Mouse (Mus musculus): ENCODE results near the gene Rc3h2. TPM values are rescaled to one million over a fixed set of nuclear protein-coding genes. Genes with fewer than 3 reads are reported as not detected.
A peak's percentile ranks its signal among the peaks of the same experiment; 100 is the strongest.

The Rc3h2 gene
- polyA plus RNA-seq, 1 experiment from 2014 or later = 12.1 TPM

GRCm38 (mm10) chr2:37395539-37395938, 27.2 kb downstream of the Rc3h2 start:
- Histone ChIP-seq H3K9me3 (no peaks in the 10 kb centered on the region), H3K4me2 (replicated peaks) (no peak overlapping the region), H3K36me3 (peaks cover 10% of the 10 kb centered on the region), H3K27me3 (replicated peaks) (no peaks in the 10 kb centered on the region), H3K4me3 (replicated peaks) (no peak overlapping the region), H3K4me1 (replicated peaks) (no peaks in the 10 kb centered on the region), H3K9ac (no peak overlapping the region), H3K27ac (no peak overlapping the region)
- WGBS = 65% methylated on average over 1 of the region's 1 CpGs
- ATAC-seq = no peak

- Histone ChIP-seq H3K9me3 (no peaks in the 10 kb centered on the region), H3K27me3 (replicated peaks) (no peaks in the 10 kb centered on the region), H3K4me1 (replicated peaks) (no peaks in the 10 kb centered on the region), H3K4me3 (replicated peaks) (no peak overlapping the region), H3K27ac (no peak overlapping the region), H3K36me3 (peaks cover 9% of the 10 kb centered on the region; the same call in 1 of the 2 replicates), H3K4me2 (replicated peaks) (no peak overlapping the region), H3K9ac (no peak overlapping the region)
- 94% methylated on average over 9 of the region's 9 CpGs for WGBS
- ATAC-seq = no peak
Observed at GRCm38 (mm10) chr2:37382921-37383320, 39.8 kb downstream of the Rc3h2 start.

DNA sequence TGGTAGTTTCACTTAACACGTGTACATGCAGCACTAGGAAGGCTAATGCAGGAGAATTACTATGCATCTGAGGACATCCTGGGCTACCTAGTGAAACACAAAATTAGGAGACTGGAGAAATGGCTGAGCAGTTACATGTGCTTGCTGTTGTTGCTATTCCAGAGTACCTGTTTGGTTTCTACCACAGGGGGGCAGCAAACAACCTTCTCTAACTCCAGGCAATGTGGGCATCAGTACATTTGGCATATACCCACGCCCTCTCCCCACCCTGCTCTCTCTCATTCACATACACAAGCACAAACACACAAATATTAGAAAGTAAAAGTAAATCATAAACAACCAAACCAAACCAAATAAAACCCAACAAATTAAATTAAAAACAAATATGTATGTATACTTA, 42.5 kb downstream of the Rc3h2 start:
- WGBS = 57% methylated on average over 2 of the region's 2 CpGs
- Histone ChIP-seq H3K9ac (no peak overlapping the region), H3K9me3 (no peaks in the 10 kb centered on the region), H3K4me2 (replicated peaks) (no peak overlapping the region), H3K27me3 (replicated peaks) (no peaks in the 10 kb centered on the region), H3K27ac (no peak overlapping the region), H3K36me3 (peaks cover 11% of the 10 kb centered on the region; the same call in 1 of the 2 replicates), H3K4me1 (replicated peaks) (no peaks in the 10 kb centered on the region), H3K4me3 (replicated peaks) (no peak overlapping the region)
- ATAC-seq = peak; percentile 23; the same call in 1 of the 2 replicates

DNA sequence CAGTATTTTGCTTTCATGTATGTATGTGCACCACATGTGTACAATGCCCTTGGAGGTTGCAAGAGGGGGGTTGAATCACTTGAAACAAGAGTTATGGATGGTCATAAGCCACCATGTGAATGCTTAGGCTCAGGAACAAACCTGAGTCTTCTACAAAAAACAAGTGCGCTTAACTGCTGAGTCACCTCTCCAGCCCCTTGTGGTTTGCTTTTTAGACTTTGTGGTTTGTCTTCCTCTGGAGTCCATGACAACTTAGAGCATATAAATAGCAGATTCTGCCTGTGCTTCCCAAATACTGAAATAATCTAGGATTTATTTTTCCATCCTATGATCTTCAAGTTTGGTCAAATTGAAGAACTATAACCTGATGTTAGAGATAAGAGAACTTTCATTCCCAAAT, 46.7 kb downstream of the Rc3h2 start:
- Histone ChIP-seq H3K4me2 (replicated peaks) (no peak overlapping the region), H3K4me3 (replicated peaks) (no peak overlapping the region), H3K9ac (no peak overlapping the region), H3K27me3 (replicated peaks) (no peaks in the 10 kb centered on the region), H3K36me3 (peaks cover 4% of the 10 kb centered on the region; the same call in 1 of the 2 replicates), H3K4me1 (replicated peaks) (no peaks in the 10 kb centered on the region), H3K27ac (no peak overlapping the region), H3K9me3 (no peaks in the 10 kb centered on the region)
- 95% methylated on average over 1 of the region's 1 CpGs for WGBS
- no peak for ATAC-seq

- H3K27ac ChIP-seq = no peak overlapping the region
- H3K9ac ChIP-seq = no peak overlapping the region
- H3K4me2 ChIP-seq (replicated peaks) = no peak overlapping the region
- no peaks in the 10 kb centered on the region for H3K36me3 ChIP-seq
- H3K4me1 ChIP-seq (replicated peaks) = no peaks in the 10 kb centered on the region
- no peaks in the 10 kb centered on the region for H3K27me3 ChIP-seq (replicated peaks)
- H3K4me3 ChIP-seq (replicated peaks) = no peak overlapping the region
- WGBS = 94% methylated on average over 2 of the region's 2 CpGs
- no peak for ATAC-seq
- H3K9me3 ChIP-seq = no peaks in the 10 kb centered on the region
Observed at GRCm38 (mm10) chr2:37370651-37371050, 52.1 kb downstream of the Rc3h2 start.

GRCm38 (mm10) chr2:37359908-37360307, 62.8 kb downstream of the Rc3h2 start:
- 0 out of 2 replicates have a peak, but pooled peaks cover 2% of the 10 kb centered on the region for H3K4me1 ChIP-seq (replicated peaks)
- H3K27me3 ChIP-seq (replicated peaks) = no peaks in the 10 kb centered on the region
- no peak for ATAC-seq
- H3K36me3 ChIP-seq = peaks cover 12% of the 10 kb centered on the region; the same call in 1 of the 2 replicates
- no peaks in the 10 kb centered on the region for H3K9me3 ChIP-seq
- H3K4me2 ChIP-seq (replicated peaks) = no peak overlapping the region
- no peak overlapping the region for H3K4me3 ChIP-seq (replicated peaks)
- H3K9ac ChIP-seq = no peak overlapping the region
- WGBS = 79% methylated on average over 2 of the region's 2 CpGs
- H3K27ac ChIP-seq = no peak overlapping the region

GRCm38 (mm10) chr2:37358633-37359540, 63.8 kb downstream of the Rc3h2 start, which contains the start of gene Pdcl:
Gene Pdcl (minus strand): TSS chr2:37359332.
- peak within 1 kb of the TSS; percentile 67 for H3K9ac ChIP-seq
- WGBS = under 1% methylated on average over 42 of the region's 42 CpGs
- no peaks in the 10 kb centered on the region for H3K9me3 ChIP-seq
- ATAC-seq = peak; percentile 100
- H3K4me1 ChIP-seq (replicated peaks) = 0 out of 2 replicates have a peak, but pooled peaks cover 2% of the 10 kb centered on the region
- peaks cover 17% of the 10 kb centered on the region for H3K36me3 ChIP-seq
- H3K4me2 ChIP-seq (replicated peaks) = peak within 1 kb of the TSS; percentile 74
- no peaks in the 10 kb centered on the region for H3K27me3 ChIP-seq (replicated peaks)
- H3K4me3 ChIP-seq (replicated peaks) = peak within 1 kb of the TSS; percentile 66
- peak within 1 kb of the TSS; percentile 99 for H3K27ac ChIP-seq

DNA sequence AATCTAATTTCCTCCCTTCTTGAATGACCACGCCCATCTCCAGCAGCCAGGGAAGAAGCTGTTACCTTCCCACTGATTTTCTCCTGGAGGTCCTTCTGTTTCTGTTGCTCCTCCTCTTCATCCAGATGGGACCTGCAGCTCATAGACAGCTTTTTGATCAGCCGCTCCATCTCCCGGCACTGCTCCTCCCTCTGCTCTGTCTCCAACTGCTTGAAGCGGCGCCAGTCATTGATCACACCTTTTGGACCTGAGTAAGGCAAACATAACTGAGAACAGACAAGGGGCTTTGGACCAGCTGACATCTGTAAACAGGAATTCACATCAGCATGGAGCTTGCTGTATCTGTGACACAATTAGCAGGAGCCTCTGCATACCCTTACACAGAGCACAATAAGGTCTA, 67.1 kb downstream of the Rc3h2 start:
- Histone ChIP-seq H3K9ac (no peak overlapping the region), H3K4me1 (replicated peaks) (0 out of 2 replicates have a peak, but pooled peaks cover 2% of the 10 kb centered on the region), H3K4me3 (replicated peaks) (no peak overlapping the region), H3K27ac (no peak overlapping the region), H3K36me3 (peaks cover 35% of the 10 kb centered on the region), H3K4me2 (replicated peaks) (no peak overlapping the region), H3K9me3 (no peaks in the 10 kb centered on the region), H3K27me3 (replicated peaks) (no peaks in the 10 kb centered on the region)
- no peak for ATAC-seq
- WGBS = 91% methylated on average over 5 of the region's 5 CpGs

DNA sequence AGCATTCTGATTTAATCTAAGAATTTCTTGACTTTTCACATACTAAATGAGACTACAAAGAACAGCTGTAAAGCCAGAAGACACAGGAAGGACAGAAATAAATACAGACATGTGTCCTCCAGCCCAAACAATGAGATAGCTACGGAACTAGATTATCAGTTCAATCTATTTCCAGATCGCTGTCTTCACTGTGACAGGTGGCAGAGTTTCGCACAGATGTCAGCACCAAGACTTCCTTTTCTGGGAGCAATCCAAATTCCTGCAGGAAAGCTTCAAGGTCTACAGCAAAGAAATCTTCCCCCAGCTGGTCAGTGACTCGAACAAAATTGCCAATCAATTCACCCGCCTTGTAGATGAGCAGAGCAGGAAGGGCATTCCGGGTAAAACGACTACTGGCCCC, 71.0 kb downstream of the Rc3h2 start:
- 84% methylated on average over 7 of the region's 7 CpGs for WGBS
- Histone ChIP-seq H3K4me3 (replicated peaks) (no peak overlapping the region), H3K27ac (no peak overlapping the region), H3K36me3 (peaks cover 30% of the 10 kb centered on the region), H3K9me3 (no peaks in the 10 kb centered on the region), H3K4me2 (replicated peaks) (no peak overlapping the region), H3K9ac (no peak overlapping the region), H3K4me1 (replicated peaks) (no peaks in the 10 kb centered on the region), H3K27me3 (replicated peaks) (no peaks in the 10 kb centered on the region)
- ATAC-seq = no peak

DNA sequence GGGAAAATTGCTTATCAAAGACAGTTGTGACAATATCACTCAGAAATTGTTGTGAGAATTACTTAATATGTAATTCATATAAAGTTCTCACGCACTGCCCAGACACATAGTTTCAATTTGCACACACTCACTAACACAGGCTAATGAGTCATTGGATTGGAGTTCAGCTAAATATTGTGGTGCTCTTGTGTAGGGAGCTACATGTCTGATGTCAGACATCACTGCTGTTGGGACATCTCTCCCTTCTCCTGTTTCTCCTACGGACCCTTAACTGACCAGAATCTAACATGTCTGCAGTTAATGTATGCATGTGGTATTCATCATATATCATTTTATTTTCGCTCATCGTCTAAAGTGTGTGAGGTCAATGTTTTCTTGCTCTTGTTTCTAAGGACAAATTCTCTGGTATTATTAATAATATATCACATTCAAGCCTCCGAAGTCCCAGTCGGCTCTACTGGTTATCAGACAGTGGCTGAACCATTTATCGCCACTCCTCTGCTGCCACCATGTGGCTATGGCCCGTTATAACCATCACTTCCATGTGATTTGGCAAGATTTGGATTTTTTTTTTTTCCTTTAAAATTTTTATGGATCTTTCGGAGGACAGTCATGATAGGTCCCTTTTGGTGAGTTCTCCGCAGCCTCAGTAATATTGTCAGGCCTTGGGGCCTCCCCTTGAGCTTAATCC, 84.1 kb downstream of the Rc3h2 start:
- WGBS = 58% methylated on average over 10 of the region's 10 CpGs
- no peaks in the 10 kb centered on the region for H3K27me3 ChIP-seq (replicated peaks)

DNA sequence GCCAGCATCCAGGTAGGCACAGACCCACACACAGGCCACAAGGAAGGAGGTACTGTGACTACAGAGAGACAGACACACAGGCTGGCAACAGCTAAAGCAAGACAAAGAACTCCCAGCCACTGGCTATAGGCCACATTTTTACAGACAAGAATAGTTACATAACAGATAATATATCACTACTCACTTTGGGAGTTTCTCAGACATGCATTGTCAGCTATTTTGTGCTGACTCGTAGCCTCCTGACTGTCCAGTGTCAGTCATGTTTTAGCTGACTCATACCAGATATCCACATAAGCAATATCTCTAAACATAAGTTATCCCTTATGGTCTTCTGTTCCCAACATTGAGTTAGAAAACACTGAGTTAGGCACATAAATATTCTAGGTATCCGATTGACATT, 89.4 kb downstream of the Rc3h2 start:
- no peaks in the 10 kb centered on the region for H3K27me3 ChIP-seq (replicated peaks)
- no peaks in the 10 kb centered on the region for H3K9me3 ChIP-seq
- no peaks in the 10 kb centered on the region for H3K4me1 ChIP-seq (replicated peaks)
- no peak for ATAC-seq
- H3K9ac ChIP-seq = no peak overlapping the region
- 71% methylated on average over 2 of the region's 2 CpGs for WGBS
- H3K36me3 ChIP-seq = no peaks in the 10 kb centered on the region
- H3K4me2 ChIP-seq (replicated peaks) = no peak overlapping the region
- no peak overlapping the region for H3K27ac ChIP-seq
- no peak overlapping the region for H3K4me3 ChIP-seq (replicated peaks)

More for the DNA sequence above, 84.1 kb downstream of the Rc3h2 start:
- Histone ChIP-seq H3K27ac (no peak overlapping the region), H3K9me3 (no peaks in the 10 kb centered on the region), H3K9ac (no peak overlapping the region), H3K4me2 (replicated peaks) (no peak overlapping the region), H3K36me3 (no peaks in the 10 kb centered on the region), H3K4me1 (replicated peaks) (no peaks in the 10 kb centered on the region), H3K4me3 (replicated peaks) (no peak overlapping the region)
- no peak for ATAC-seq

- no peak within 1 kb of the TSS for H3K4me2 ChIP-seq (replicated peaks)
- H3K9ac ChIP-seq = no peak within 1 kb of the TSS
- H3K9me3 ChIP-seq = no peaks in the 10 kb centered on the region
- H3K27me3 ChIP-seq (replicated peaks) = no peaks in the 10 kb centered on the region
- no peaks in the 10 kb centered on the region for H3K4me1 ChIP-seq (replicated peaks)
- no peak for ATAC-seq
- no peaks in the 10 kb centered on the region for H3K36me3 ChIP-seq
- WGBS = 74% methylated on average over 1 of the region's 1 CpGs
- H3K4me3 ChIP-seq (replicated peaks) = no peak within 1 kb of the TSS
- H3K27ac ChIP-seq = no peak within 1 kb of the TSS
Observed at GRCm38 (mm10) chr2:37326215-37326614, 96.5 kb downstream of the Rc3h2 start, which contains the start of gene Olfr368. Gene Olfr368 (plus strand): TSS chr2:37326515.

All from intestine, embryonic 15.5 days (tissue).